Mouse (Mus musculus): ENCODE results near the gene Zc3hav1l.

GRCm38 (mm10) chr6:38240618-38241017 lies 58.4 kb downstream of the Zc3hav1l start:
- TF ChIP-seq CTCF (IDR thresholded peaks at IDR 0.05; ENCODE audit: borderline replicate concordance, insufficient read depth, low read length) (no peak), POLR2A (IDR thresholded peaks at IDR 0.05; ENCODE audit: low read depth, low read length) (no peak)
